ENCODE assay signal across 28 mouse cellular contexts in genomic region chr7:115210012-115210411, GRCm38 (mm10).
"Had no signal": no experiment of that assay in that cellular context is flagged by ENCODE, and none has a peak within 500 bp of the region (broad histone marks: within the 10 kb centered on the region; RNA-seq: fewer than 3 reads in every experiment).

No protein-coding gene starts in this region.

- H3K9me3 ChIP-seq: embryonic facial prominence, embryonic 10.5 days; embryonic facial prominence, embryonic 12.5 days; embryonic facial prominence, embryonic 13.5 days; embryonic facial prominence, embryonic 15.5 days; forebrain, embryonic 10.5 days; forebrain, embryonic 12.5 days; forebrain, embryonic 13.5 days; forebrain, embryonic 15.5 days had no signal

- H3K27me3 ChIP-seq: forebrain, embryonic 15.5 days had no signal

- H3K9ac ChIP-seq: embryonic facial prominence, embryonic 12.5 days; embryonic facial prominence, embryonic 13.5 days; embryonic facial prominence, embryonic 15.5 days; forebrain, embryonic 12.5 days; forebrain, embryonic 13.5 days; forebrain, embryonic 15.5 days; forebrain, postnatal 0 days had no signal

- DNase-seq: cerebellum, adult 2 months; cerebellum, adult 8-10 months; cerebellum, adult 9-10 months; cerebellum, adult 9-11 months; cerebellum, postnatal 10 days; cerebellum, postnatal 14 days; cerebellum, postnatal 25 days; cerebellum, postnatal 36 days; embryo, embryonic 11 days; forebrain, postnatal 0 days; gastrocnemius, adult 2 months; gastrocnemius, postnatal 10 days; gastrocnemius, postnatal 14 days; gastrocnemius, postnatal 25 days; gastrocnemius, postnatal 36 days; heart, adult 11 months; heart, adult 18-20 months had no signal

- H3K27ac ChIP-seq: embryonic facial prominence, embryonic 10.5 days; embryonic facial prominence, embryonic 12.5 days; embryonic facial prominence, embryonic 13.5 days; embryonic facial prominence, embryonic 15.5 days; forebrain, embryonic 10.5 days; forebrain, embryonic 12.5 days; forebrain, embryonic 13.5 days; forebrain, embryonic 15.5 days; gastrocnemius, adult 2 months had no signal

- ATAC-seq: forebrain, embryonic 13.5 days; forebrain, embryonic 14.5 days; forebrain, embryonic 15.5 days; forebrain, embryonic 16.5 days; forebrain, postnatal 0 days had no signal

- H3K4me3 ChIP-seq: embryonic facial prominence, embryonic 10.5 days; embryonic facial prominence, embryonic 12.5 days; embryonic facial prominence, embryonic 13.5 days; embryonic facial prominence, embryonic 15.5 days; erythroblast, embryonic 14.5 days; forebrain, embryonic 10.5 days; forebrain, embryonic 12.5 days; forebrain, embryonic 13.5 days; forebrain, embryonic 15.5 days; gastrocnemius, adult 2 months had no signal

- H3K4me2 ChIP-seq: embryonic facial prominence, embryonic 12.5 days; embryonic facial prominence, embryonic 13.5 days; embryonic facial prominence, embryonic 15.5 days; forebrain, embryonic 12.5 days; forebrain, embryonic 13.5 days; forebrain, embryonic 15.5 days had no signal

- H3K36me3 ChIP-seq: embryonic facial prominence, embryonic 10.5 days; embryonic facial prominence, embryonic 12.5 days; embryonic facial prominence, embryonic 13.5 days; embryonic facial prominence, embryonic 15.5 days; forebrain, embryonic 10.5 days; forebrain, embryonic 12.5 days; forebrain, embryonic 15.5 days had no signal

- H3K4me1 ChIP-seq: embryonic facial prominence, embryonic 12.5 days; embryonic facial prominence, embryonic 15.5 days; forebrain, embryonic 10.5 days; forebrain, embryonic 12.5 days; forebrain, embryonic 13.5 days; forebrain, embryonic 15.5 days had no signal
